In genomic region chr15:83043362-83043708, GRCm38 (mm10) we compare ENCODE assay signal across 10 mouse cellular contexts. TPM values are rescaled to one million over a fixed set of nuclear protein-coding genes. Genes with fewer than 3 reads are reported as not detected.
DNase-seq lines count a peak whose midpoint lies in the region; ATAC-seq and TF ChIP-seq lines count a peak whose summit lies in the region.
"Had no signal": no experiment of that assay in that cellular context is flagged by ENCODE, and none has a peak within 500 bp of the region (broad histone marks: within the 10 kb centered on the region; RNA-seq: fewer than 3 reads in every experiment).

No protein-coding gene starts in this region.

- H3K36me3 ChIP-seq in neural tube, embryonic 12.5 days: no peaks in the 10 kb centered on the region
- H3K36me3 ChIP-seq in forebrain, embryonic 16.5 days (ENCODE audit: control insufficient read depth, insufficient read depth): no peaks in the 10 kb centered on the region
- H3K36me3 ChIP-seq in limb, embryonic 14.5 days (ENCODE audit: control insufficient read depth, insufficient read depth, low read length): no peaks in the 10 kb centered on the region
- H3K36me3 ChIP-seq: kidney, embryonic 15.5 days; stomach, embryonic 15.5 days had no signal

- no peak overlapping the region for H3K4me3 ChIP-seq in neural tube, embryonic 12.5 days
- no peak overlapping the region for H3K4me3 ChIP-seq in forebrain, embryonic 16.5 days (replicated peaks; ENCODE audit: low read length)
- H3K4me3 ChIP-seq in limb, embryonic 14.5 days (replicated peaks; ENCODE audit: low read length): no peak overlapping the region
- H3K4me3 ChIP-seq: kidney, embryonic 15.5 days; stomach, embryonic 15.5 days had no signal

- ATAC-seq in neural tube, embryonic 12.5 days (ENCODE audit: low FRiP score, low read depth): no peak
- no peak for ATAC-seq in forebrain, embryonic 16.5 days
- no peak for ATAC-seq in limb, embryonic 14.5 days (ENCODE audit: low FRiP score, low read depth)

- TF ChIP-seq POLR2A in limb, embryonic 14.5 days (IDR thresholded peaks at IDR 0.05; ENCODE audit: borderline replicate concordance, extremely low read depth, insufficient read depth, insufficient read length): no peak

- H3K4me2 ChIP-seq in neural tube, embryonic 12.5 days (replicated peaks): peak overlapping the region; percentile 32; the same call in 1 of the 2 replicates
- peak overlapping the region; percentile 48 for H3K4me2 ChIP-seq in forebrain, embryonic 16.5 days (ENCODE audit: low read length)
- H3K4me2 ChIP-seq in limb, embryonic 14.5 days (replicated peaks; ENCODE audit: low read depth, low read length, severe bottlenecking): peak overlapping the region; percentile 29; the same call in 1 of the 2 replicates
- H3K4me2 ChIP-seq: kidney, embryonic 15.5 days; stomach, embryonic 15.5 days had no signal

- H3K9me3 ChIP-seq in neural tube, embryonic 12.5 days: 0 out of 2 replicates have a peak, but pooled peaks cover 3% of the 10 kb centered on the region
- H3K9me3 ChIP-seq in forebrain, embryonic 16.5 days (ENCODE audit: control insufficient read depth, low read length): 0 out of 2 replicates have a peak, but pooled peaks cover 4% of the 10 kb centered on the region
- peaks cover 6% of the 10 kb centered on the region for H3K9me3 ChIP-seq in limb, embryonic 14.5 days (ENCODE audit: control insufficient read depth, low read length)

- H3K27ac ChIP-seq in neural tube, embryonic 12.5 days: no peak overlapping the region
- peak overlapping the region; percentile 80; the same call in 1 of the 2 replicates for H3K27ac ChIP-seq in forebrain, embryonic 16.5 days (ENCODE audit: low read length)
- H3K27ac ChIP-seq in limb, embryonic 14.5 days (replicated peaks; ENCODE audit: low read depth, low read length): no peak overlapping the region
- H3K27ac ChIP-seq: kidney, embryonic 15.5 days; stomach, embryonic 15.5 days had no signal

- no peak for DNase-seq in neural tube, embryonic 10.5 days (ENCODE audit: extremely low spot score, low spot score)
- DNase-seq in limb, embryonic 14.5 days (ENCODE audit: low spot score): no peak
- no peak for DNase-seq in adrenal gland, adult 2 months
- DNase-seq in spleen, postnatal 14 days (ENCODE audit: low spot score in 2 of 2): no peak
- DNase-seq in frontal cortex, postnatal 10 days (ENCODE audit: low spot score in 2 of 2): no peak
- DNase-seq: lung, adult 2 months had no signal

- 74% methylated on average over 22 of the region's 22 CpGs for WGBS in neural tube, embryonic 12.5 days
- WGBS in forebrain, embryonic 16.5 days: 66% methylated on average over 22 of the region's 22 CpGs
- 64% methylated on average over 22 of the region's 22 CpGs for WGBS in limb, embryonic 14.5 days

- H3K4me1 ChIP-seq in neural tube, embryonic 12.5 days: peaks cover 18% of the 10 kb centered on the region
- H3K4me1 ChIP-seq in forebrain, embryonic 16.5 days (replicated peaks; ENCODE audit: control insufficient read depth, insufficient read depth, low read length): peaks cover 20% of the 10 kb centered on the region
- peaks cover 9% of the 10 kb centered on the region for H3K4me1 ChIP-seq in limb, embryonic 14.5 days (ENCODE audit: control insufficient read depth, insufficient read depth, low read length)

- H3K27me3 ChIP-seq in neural tube, embryonic 12.5 days (replicated peaks): peaks cover 6% of the 10 kb centered on the region; the same call in 1 of the 2 replicates
- H3K27me3 ChIP-seq in forebrain, embryonic 16.5 days (replicated peaks; ENCODE audit: control insufficient read depth, insufficient read depth, low read length): no peaks in the 10 kb centered on the region
- no peaks in the 10 kb centered on the region for H3K27me3 ChIP-seq in limb, embryonic 14.5 days (ENCODE audit: control insufficient read depth, insufficient read depth, low read length)
- H3K27me3 ChIP-seq: stomach, embryonic 15.5 days had no signal

- no peak overlapping the region for H3K9ac ChIP-seq in neural tube, embryonic 12.5 days
- no peak overlapping the region for H3K9ac ChIP-seq in forebrain, embryonic 16.5 days (replicated peaks; ENCODE audit: low read depth, low read length)
- H3K9ac ChIP-seq in limb, embryonic 14.5 days (ENCODE audit: low read depth, low read length, severe bottlenecking): 0 out of 2 replicates have a peak overlapping the region, but pooled peaks have one; percentile 21
- H3K9ac ChIP-seq: kidney, embryonic 15.5 days; stomach, embryonic 15.5 days had no signal

RNA-seq across cellular contexts. Expression of gene Nfam1, which starts 10.2 kb away (rescaled TPM):
- polyA plus RNA-seq in neural tube, embryonic 12.5 days (2016; fragmentation: Nextera tagmentation; extraction: Ambion mirVana): 2.4 and 2.9 TPM in 2 replicates
- 1.5 and 1.7 TPM in 2 replicates for polyA plus RNA-seq in forebrain, embryonic 16.5 days (2015; fragmentation: Nextera tagmentation; extraction: Ambion mirVana)
- polyA plus RNA-seq in limb, embryonic 14.5 days (2012; rRNA removed): 4.0 and 4.5 TPM in 2 replicates
- 3.5 and 4.3 TPM in 2 replicates for polyA plus RNA-seq in limb, embryonic 14.5 days (2014; fragmentation: Nextera tagmentation; extraction: Ambion mirVana)
- 1 to 10 TPM; 3.6 to 3.8 TPM for total RNA-seq in adrenal gland, adult 2 months (2021)
- polyA plus RNA-seq in adrenal gland, adult 2 months (2012; rRNA removed): 2.2 and 2.9 TPM in 2 replicates

RNA-seq across cellular contexts. Expression of gene Serhl, which starts 46.0 kb away (rescaled TPM):
- polyA plus RNA-seq in neural tube, embryonic 12.5 days (2016; fragmentation: Nextera tagmentation; extraction: Ambion mirVana): 40.0 and 42.1 TPM in 2 replicates
- 24.6 and 30.2 TPM in 2 replicates for polyA plus RNA-seq in forebrain, embryonic 16.5 days (2015; fragmentation: Nextera tagmentation; extraction: Ambion mirVana)
- polyA plus RNA-seq in limb, embryonic 14.5 days (2012; rRNA removed): 62.7 and 78.5 TPM in 2 replicates
- polyA plus RNA-seq in limb, embryonic 14.5 days (2014; fragmentation: Nextera tagmentation; extraction: Ambion mirVana): 68.2 and 75.0 TPM in 2 replicates
- 10 to 100 TPM; 40.0 to 48.8 TPM for total RNA-seq in adrenal gland, adult 2 months (2021)
- polyA plus RNA-seq in adrenal gland, adult 2 months (2012; rRNA removed): 60.8 and 83.2 TPM in 2 replicates

RNA-seq across cellular contexts. Expression of gene Tcf20, which starts 55.7 kb away (rescaled TPM):
- 9.8 and 11.8 TPM in 2 replicates for polyA plus RNA-seq in neural tube, embryonic 12.5 days (2016; fragmentation: Nextera tagmentation; extraction: Ambion mirVana)
- 18.3 and 18.6 TPM in 2 replicates for polyA plus RNA-seq in forebrain, embryonic 16.5 days (2015; fragmentation: Nextera tagmentation; extraction: Ambion mirVana)
- 28.9 and 29.2 TPM in 2 replicates for polyA plus RNA-seq in limb, embryonic 14.5 days (2012; rRNA removed)
- polyA plus RNA-seq in limb, embryonic 14.5 days (2014; fragmentation: Nextera tagmentation; extraction: Ambion mirVana): 14.6 and 16.3 TPM in 2 replicates
- 100 to 1,000 TPM in 1 of 2 experiments, 10 to 100 TPM in 1; 80.6 to 103 TPM for total RNA-seq in adrenal gland, adult 2 months (2021)
- polyA plus RNA-seq in adrenal gland, adult 2 months (2012; rRNA removed): 13.9 and 27.7 TPM in 2 replicates
